Mouse (Mus musculus) testis, adult 2 months (tissue): ENCODE results near the gene Pcca. TPM values are rescaled to one million over a fixed set of nuclear protein-coding genes. Genes with fewer than 3 reads are reported as not detected.
"Not testable (repeated sequence)": the region's sequence is repeated elsewhere in the genome, so short reads cannot be mapped to it uniquely, and the experiment has no call there.

Experiments used
- H3K27ac ChIP-seq: fragments of 200-500 bp; 2 replicates; pipeline ENCODE4 v1.5.1; 2012; ENCODE audit warnings: low read depth, low read length; ENCODE audit not compliant: control insufficient read depth, insufficient read depth
- H3K27me3 ChIP-seq: fragments of 200-500 bp; 2 replicates; pipeline ENCODE4 v1.6.1; 2012; ENCODE audit warnings: mild to moderate bottlenecking, low read length, moderate library complexity; ENCODE audit not compliant: control insufficient read depth, insufficient read depth
- H3K36me3 ChIP-seq: fragments of 200-500 bp; 2 replicates; pipeline ENCODE4 v1.6.1; 2012; ENCODE audit warnings: mild to moderate bottlenecking, low read length; ENCODE audit not compliant: control insufficient read depth, insufficient read depth
- H3K4me1 ChIP-seq: fragments of 200-500 bp; 2 replicates; pipeline ENCODE4 v1.6.1; 2012; ENCODE audit warnings: low read length; ENCODE audit not compliant: control insufficient read depth, insufficient read depth
- H3K4me3 ChIP-seq: fragments of 200-500 bp; 2 replicates; pipeline ENCODE4 v1.5.1; 2012; ENCODE audit warnings: low read depth, mild to moderate bottlenecking, low read length, moderate library complexity, mixed read lengths; ENCODE audit not compliant: control insufficient read depth
- CTCF ChIP-seq: fragments of 200-500 bp; IDR thresholded peaks from 2 replicates; pipeline ENCODE4 v1.5.1; 2012; ENCODE audit warnings: low read depth, mild to moderate bottlenecking, inconsistent platforms, low read length, moderate library complexity; ENCODE audit not compliant: control insufficient read depth, insufficient read depth, insufficient replicate concordance
- POLR2A ChIP-seq: fragments of 200-500 bp; IDR thresholded peaks from 2 replicates; pipeline ENCODE4 v1.6.1; 2012; ENCODE audit warnings: low read depth, mild to moderate bottlenecking, inconsistent platforms, low read length, moderate library complexity; ENCODE audit not compliant: control insufficient read depth
- polyA plus RNA-seq: library from polyadenylated mRNA; depleted of rRNA; stranded (reverse); fragments of >200 nt; gene quantifications from 2 replicates; pipeline ENCODE4 v1.2.3, GENCODE M21; 2012

The Pcca gene
- polyA plus RNA-seq, 1 experiment: 47.4 TPM

- H3K4me1 ChIP-seq: no peaks in the 10 kb centered on the region
- TF ChIP-seq CTCF (no peak), POLR2A (no peak)
- H3K4me3 ChIP-seq: no peak overlapping the region
- no peak overlapping the region for H3K27ac ChIP-seq
- H3K27me3 ChIP-seq: no peaks in the 10 kb centered on the region
- no peaks in the 10 kb centered on the region for H3K36me3 ChIP-seq
Observed at GRCm38 (mm10) chr14:122574064-122574751, 40.1 kb downstream of the Pcca start.

GRCm38 (mm10) chr14:122577816-122578215, 43.7 kb downstream of the Pcca start:
- Histone ChIP-seq H3K27ac (no peak overlapping the region), H3K27me3 (no peaks in the 10 kb centered on the region), H3K36me3 (no peaks in the 10 kb centered on the region), H3K4me3 (no peak overlapping the region), H3K4me1 (no peaks in the 10 kb centered on the region)
- TF ChIP-seq CTCF (peak; percentile 75; the same call in 1 of the 2 replicates), POLR2A (no peak)

- no peak overlapping the region for H3K27ac ChIP-seq
Observed at GRCm38 (mm10) chr14:122582057-122582456, 47.9 kb downstream of the Pcca start.

GRCm38 (mm10) chr14:122582491-122583077, 48.5 kb downstream of the Pcca start:
- TF ChIP-seq CTCF: no peak
- no peak for TF ChIP-seq POLR2A
- Histone ChIP-seq H3K4me1 (no peaks in the 10 kb centered on the region), H3K27me3 (no peaks in the 10 kb centered on the region), H3K27ac (no peak overlapping the region), H3K36me3 (no peaks in the 10 kb centered on the region), H3K4me3 (no peak overlapping the region)

More at GRCm38 (mm10) chr14:122582057-122582456, 47.9 kb downstream of the Pcca start:
- no peak overlapping the region for H3K4me3 ChIP-seq
- no peaks in the 10 kb centered on the region for H3K36me3 ChIP-seq
- H3K27me3 ChIP-seq: no peaks in the 10 kb centered on the region
- H3K4me1 ChIP-seq: no peaks in the 10 kb centered on the region
- TF ChIP-seq CTCF (no peak), POLR2A (no peak)

- not testable (repeated sequence) for H3K36me3 ChIP-seq, H3K4me3 ChIP-seq, H3K4me1 ChIP-seq, H3K27me3 ChIP-seq, H3K27ac ChIP-seq
Observed at GRCm38 (mm10) chr14:122584087-122584486, 50.0 kb downstream of the Pcca start.

GRCm38 (mm10) chr14:122586942-122587341, 52.8 kb downstream of the Pcca start:
- H3K27me3 ChIP-seq: no peaks in the 10 kb centered on the region
- H3K4me3 ChIP-seq: no peak overlapping the region
- H3K36me3 ChIP-seq: no peaks in the 10 kb centered on the region

GRCm38 (mm10) chr14:122597534-122597933, 63.4 kb downstream of the Pcca start:
- TF ChIP-seq CTCF (no peak), POLR2A (no peak)
- Histone ChIP-seq H3K4me1 (no peaks in the 10 kb centered on the region), H3K27ac (no peak overlapping the region), H3K4me3 (no peak overlapping the region), H3K36me3 (no peaks in the 10 kb centered on the region), H3K27me3 (no peaks in the 10 kb centered on the region)

More at GRCm38 (mm10) chr14:122586942-122587341, 52.8 kb downstream of the Pcca start:
- Histone ChIP-seq H3K27ac (no peak overlapping the region), H3K4me1 (no peaks in the 10 kb centered on the region)
- no peak for TF ChIP-seq POLR2A
- TF ChIP-seq CTCF: no peak
